Mouse (Mus musculus): ENCODE measurements at regions not wholly inside any gene's neighbourhood (a gene's known extent, or its start where the extent isn't known, plus 50 kb on each side); places are given as distances from the start of the nearest gene placed in this dataset.
A peak's percentile ranks its signal among the peaks of the same experiment; 100 is the strongest.

DNA sequence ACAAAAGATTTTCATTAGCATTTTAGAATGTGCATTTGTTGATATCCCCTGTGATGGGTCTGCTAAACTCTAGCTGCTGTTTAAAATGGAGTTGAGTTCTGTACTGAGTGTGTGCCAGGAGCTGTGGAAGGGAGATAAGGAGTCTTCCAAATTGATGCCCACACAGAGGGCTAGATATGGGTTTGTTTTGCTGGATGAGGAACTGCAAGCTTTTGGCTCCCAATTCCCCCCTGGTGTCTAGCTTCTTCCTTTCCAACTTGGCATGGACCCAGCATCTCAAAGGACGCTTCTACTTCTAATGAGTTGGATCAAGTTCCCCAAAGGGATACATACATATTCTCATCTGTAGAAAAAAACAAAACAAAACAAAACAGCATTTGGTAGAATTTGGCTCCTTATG, 577.0 kb upstream of the Large1 start:
- DNase-seq = no peak

- no peak for DNase-seq
Measured at GRCm38 (mm10) chr8:73925515-73926241, 572.3 kb upstream of the Large1 start.

DNA sequence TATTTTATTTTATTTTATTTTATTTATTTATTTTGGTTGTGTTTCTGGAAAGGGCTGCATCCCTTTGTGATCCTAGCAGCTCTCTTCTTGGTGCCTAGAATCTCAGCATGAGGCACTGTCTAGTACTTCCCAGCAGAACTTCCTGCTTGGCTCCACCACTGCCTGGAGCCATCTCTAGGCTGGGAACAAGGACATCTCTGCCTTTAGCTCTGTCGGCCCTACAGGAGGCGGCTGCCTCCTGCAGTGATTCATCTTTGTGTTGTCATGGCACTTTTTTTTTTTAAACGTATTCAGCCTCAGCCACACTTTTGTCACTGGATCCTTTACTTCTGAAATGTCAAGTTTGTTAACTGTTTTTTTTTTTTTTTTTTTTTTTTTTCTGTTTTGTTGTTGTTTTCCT, 569.8 kb upstream of the Large1 start:
- DNase-seq = no peak

GRCm38 (mm10) chr8:73921158-73921557, 567.8 kb upstream of the Large1 start:
- DNase-seq = no peak

DNA sequence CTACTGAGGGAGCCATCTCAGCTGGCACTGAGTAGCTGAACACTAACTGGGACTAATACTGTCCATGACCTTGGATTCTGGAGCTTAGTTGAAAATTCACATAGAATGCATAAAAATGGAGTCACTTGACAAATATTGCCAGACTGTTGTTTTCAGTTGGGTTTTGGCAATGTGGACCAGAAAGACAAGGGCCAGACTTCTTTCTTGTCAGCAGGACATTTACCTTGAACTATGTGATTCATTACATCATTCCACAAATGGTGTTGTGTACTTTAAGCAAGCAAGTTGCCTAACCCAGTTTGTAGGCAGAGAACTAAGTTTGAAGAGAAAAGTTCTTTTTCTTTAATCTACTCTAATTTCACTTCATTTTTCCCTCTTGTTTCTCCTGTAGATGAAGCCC, 567.2 kb upstream of the Large1 start:
- DNase-seq = no peak

DNA sequence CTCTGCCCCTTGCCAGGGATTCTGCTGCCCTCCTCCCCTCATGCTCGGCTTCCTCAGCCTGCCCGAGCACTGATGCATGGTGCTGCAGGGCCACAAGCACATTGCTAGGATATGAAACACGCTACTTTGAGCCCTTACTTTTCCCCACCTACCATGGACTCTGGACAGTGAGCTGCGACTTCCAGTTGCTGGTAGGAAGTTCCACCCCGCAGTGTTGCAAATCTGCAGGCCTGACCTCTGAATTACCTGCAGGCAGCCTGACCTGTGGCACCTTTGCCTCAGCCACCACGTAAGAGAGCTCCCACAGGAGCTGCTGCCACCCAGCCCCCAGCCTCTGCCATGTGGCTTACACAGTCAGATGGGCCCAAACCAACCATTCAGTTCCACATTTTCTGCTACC, 551.7 kb upstream of the Large1 start:
- DNase-seq = peak; percentile 4 to 8

DNA sequence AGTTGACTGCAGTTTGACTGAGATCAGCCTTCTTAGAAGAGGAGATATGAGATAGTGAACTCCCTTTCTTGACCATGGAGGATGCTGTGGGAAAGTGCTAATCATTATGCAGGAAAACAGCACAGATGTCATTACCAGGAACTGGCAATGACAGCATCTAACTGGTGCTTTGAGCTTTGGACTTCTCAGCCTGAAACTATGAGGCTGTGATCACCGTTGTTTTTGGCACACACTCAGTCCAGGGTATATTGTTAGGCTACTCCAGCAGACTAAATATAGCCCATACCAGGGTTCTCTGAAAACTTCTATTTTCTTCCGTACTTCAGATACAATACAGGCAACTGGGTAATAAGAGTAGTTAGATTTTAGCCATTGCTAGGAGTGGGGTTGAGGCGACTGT, 550.5 kb upstream of the Large1 start:
- peak in 1 of 2 experiments; percentile 1 for DNase-seq

DNA sequence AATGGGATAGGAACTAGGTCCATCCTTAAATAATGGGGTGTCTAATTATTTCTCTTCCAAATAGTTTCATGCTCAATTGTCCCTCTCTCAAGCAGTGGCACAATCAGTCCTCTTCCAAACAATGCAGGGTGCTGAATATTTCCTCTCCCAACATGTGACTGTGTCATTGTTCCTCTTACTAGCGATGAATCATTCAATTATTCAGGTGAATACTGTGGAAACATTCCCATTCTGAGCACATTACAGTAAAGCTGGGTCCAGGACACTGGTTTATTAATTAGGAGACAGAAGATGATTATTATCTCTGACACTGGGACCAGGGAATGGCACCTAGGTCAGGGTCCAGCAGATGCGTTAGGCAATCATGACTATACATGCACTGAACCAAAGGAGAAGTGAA, 532.6 kb upstream of the Large1 start:
- no peak for DNase-seq

- no peak for DNase-seq
Measured at GRCm38 (mm10) chr8:73881606-73882005, 528.3 kb upstream of the Large1 start.
